Mouse (Mus musculus): ENCODE data around the gene B4galt5.

- TF ChIP-seq CTCF (IDR thresholded peaks at IDR 0.05 in 2 of 3, conservative IDR thresholded peaks at IDR 0.05 in 1 of 3; ENCODE audit: control insufficient read depth in 1 of 3, insufficient read depth in 1 of 3, low read depth in 2 of 3, low read length in 3 of 3, poor library complexity in 1 of 3, severe bottlenecking in 1 of 3) (no peak), POLR2AphosphoS5 (IDR thresholded peaks at IDR 0.05; ENCODE audit: borderline replicate concordance, low read depth, low read length) (no peak), SIN3A (IDR thresholded peaks at IDR 0.05; ENCODE audit: low read length) (no peak; the same call in 1 of the 2 replicates), ZKSCAN1 (IDR thresholded peaks at IDR 0.05; ENCODE audit: low read depth, low read length) (no peak)
Observed at GRCm38 (mm10) chr2:167367325-167367724, 18.3 kb upstream of the B4galt5 start.
